8 mouse cellular contexts compared by ENCODE assay signal in the genomic region with DNA sequence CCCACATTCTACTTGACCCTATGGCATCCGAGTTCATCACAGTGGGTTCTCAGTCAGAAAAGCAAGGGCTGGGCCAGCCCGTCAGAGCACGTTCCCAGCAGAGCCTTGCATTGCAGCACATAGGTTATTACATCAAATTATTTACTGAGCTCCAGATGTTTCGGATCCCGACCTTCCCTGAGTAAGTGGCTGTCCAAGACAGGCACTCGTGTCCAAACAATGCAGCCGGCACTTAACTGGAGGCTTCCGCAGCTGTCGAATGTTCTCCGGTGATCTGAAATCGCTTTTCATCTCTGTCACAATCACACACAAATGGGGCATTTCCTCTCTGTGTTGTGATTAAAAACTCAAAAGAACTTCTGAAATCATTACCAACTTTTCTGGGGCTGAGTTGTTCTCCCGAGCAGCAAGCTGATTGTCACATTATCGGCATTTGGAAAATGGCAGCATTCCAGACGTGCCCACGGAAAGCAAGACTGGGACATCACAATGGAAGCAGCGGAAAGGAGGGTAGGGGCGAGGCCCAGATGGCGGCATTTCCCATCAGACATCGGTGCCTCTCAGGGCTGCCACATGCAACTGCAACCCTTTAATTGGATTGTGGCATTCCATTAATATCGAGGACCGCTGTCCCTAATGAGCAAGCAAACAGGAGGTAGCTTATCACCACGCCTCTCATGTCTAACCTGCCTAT.
A peak's percentile ranks its signal among the peaks of the same experiment; 100 is the strongest.
DNase-seq lines count a peak whose midpoint lies in the region.
"Had no signal": no experiment of that assay in that cellular context is flagged by ENCODE, and none has a peak within 500 bp of the region (broad histone marks: within the 10 kb centered on the region; RNA-seq: fewer than 3 reads in every experiment).

No protein-coding gene starts in this region.

- peak overlapping the region; percentile 58; the same call in 1 of the 2 replicates for H3K27ac ChIP-seq in forebrain, embryonic 10.5 days

- peaks cover 12% of the 10 kb centered on the region for H3K4me1 ChIP-seq in forebrain, embryonic 10.5 days

- H3K27me3 ChIP-seq in forebrain, embryonic 10.5 days (ENCODE audit: poor library complexity, severe bottlenecking) = no peaks in the 10 kb centered on the region

- no peaks in the 10 kb centered on the region for H3K9me3 ChIP-seq in forebrain, embryonic 10.5 days

- no peaks in the 10 kb centered on the region for H3K36me3 ChIP-seq in forebrain, embryonic 10.5 days (replicated peaks)

- peak; percentile 58 to 61 for DNase-seq in left cerebral cortex, postnatal 14 days (ENCODE audit: low spot score in 2 of 2)
- DNase-seq in left cerebral cortex, adult 9 months (ENCODE audit: low spot score in 2 of 2) = no peak
- DNase-seq in forebrain, embryonic 10.5 days (ENCODE audit: extremely low spot score, low spot score) = no peak
- peak; percentile 79 for DNase-seq in layer of hippocampus, adult 9-10 months (ENCODE audit: low spot score)
- DNase-seq in right cerebral cortex, postnatal 10 days (ENCODE audit: low spot score in 2 of 2) = peak; percentile 68
- DNase-seq in spleen, postnatal 14 days (ENCODE audit: low spot score in 2 of 2) = no peak
- DNase-seq in spleen, postnatal 10 days (ENCODE audit: low spot score in 2 of 2) = no peak
- DNase-seq: thymus, adult 18-20 months had no signal

- intact Hi-C loops in left cerebral cortex, postnatal 14 days (cut with DNase I) = no loop called here

- 83% methylated on average over 22 of the region's 22 CpGs for WGBS in forebrain, embryonic 10.5 days

- H3K4me3 ChIP-seq in forebrain, embryonic 10.5 days = no peak overlapping the region

Comparison
In these comparisons a context has a peak if more than half of its experiments do, and no peak if none do; other contexts are left out.
1. DNase-seq: peak in left cerebral cortex, postnatal 14 days (2 of 2), layer of hippocampus, adult 9-10 months (single experiment) and right cerebral cortex, postnatal 10 days (2 of 2); none in left cerebral cortex, adult 9 months (0 of 2), forebrain, embryonic 10.5 days (single experiment), spleen, postnatal 14 days (0 of 2) and spleen, postnatal 10 days (0 of 2).